9 mouse cellular contexts compared by ENCODE assay signal in genomic region chr13:92353956-92354355, GRCm38 (mm10). TPM values are rescaled to one million over a fixed set of nuclear protein-coding genes. Genes with fewer than 3 reads are reported as not detected.
DNase-seq lines count a peak whose midpoint lies in the region; ATAC-seq and TF ChIP-seq lines count a peak whose summit lies in the region.
"Had no signal": no experiment of that assay in that cellular context is flagged by ENCODE, and none has a peak within 500 bp of the region (broad histone marks: within the 10 kb centered on the region; RNA-seq: fewer than 3 reads in every experiment).

No protein-coding gene starts in this region.

- no peak for ATAC-seq in hindbrain, embryonic 15.5 days (ENCODE audit: low FRiP score, low read depth)

- peak overlapping the region; percentile 66 for H3K4me3 ChIP-seq in spleen, adult 2 months (ENCODE audit: extremely low read depth, insufficient read depth, insufficient read length)
- H3K4me3 ChIP-seq in hindbrain, embryonic 15.5 days: peak overlapping the region; percentile 62

- no peak for TF ChIP-seq POLR2A in spleen, adult 2 months (IDR thresholded peaks at IDR 0.05; ENCODE audit: low read depth, low read length)

- peak overlapping the region; percentile 31 for H3K9ac ChIP-seq in hindbrain, embryonic 15.5 days

- H3K36me3 ChIP-seq in spleen, adult 2 months (ENCODE audit: control insufficient read depth, insufficient read depth, low read length): peaks cover 3% of the 10 kb centered on the region; the same call in 1 of the 2 replicates
- H3K36me3 ChIP-seq in hindbrain, embryonic 15.5 days: peaks cover 3% of the 10 kb centered on the region; the same call in 1 of the 2 replicates

- H3K9me3 ChIP-seq in hindbrain, embryonic 15.5 days: no peaks in the 10 kb centered on the region

- TF ChIP-seq CTCF in spleen, adult 2 months (IDR thresholded peaks at IDR 0.05; ENCODE audit: extremely low read depth, insufficient read depth, insufficient read length, insufficient replicate concordance): no peak

- DNase-seq in spleen, adult 2 months (ENCODE audit: low read depth in 1 of 2, low spot score in 2 of 2): no peak
- no peak for DNase-seq in spleen, postnatal 36 days (ENCODE audit: low spot score in 2 of 2)
- peak; percentile 13 for DNase-seq in embryo, embryonic 11 days
- DNase-seq in mesoderm, embryonic 11.5 days (ENCODE audit: low read depth, low spot score): peak; percentile 3
- no peak for DNase-seq in ovary, adult 18-20 months (ENCODE audit: low spot score)
- DNase-seq in cerebellum, adult 9-10 months: no peak
- no peak for DNase-seq in layer of hippocampus, postnatal 25 days (ENCODE audit: extremely low spot score in 1 of 2, low spot score in 1 of 2)

- H3K27me3 ChIP-seq in spleen, adult 2 months (ENCODE audit: control insufficient read depth, insufficient read depth, low read length): no peaks in the 10 kb centered on the region
- no peaks in the 10 kb centered on the region for H3K27me3 ChIP-seq in hindbrain, embryonic 15.5 days

- 5% methylated on average over 4 of the region's 4 CpGs for WGBS in spleen, adult 2 months
- WGBS in hindbrain, embryonic 15.5 days: 15% methylated on average over 4 of the region's 4 CpGs

- H3K27ac ChIP-seq in spleen, adult 2 months (ENCODE audit: insufficient read depth, low read length): peak overlapping the region; percentile 67
- H3K27ac ChIP-seq in hindbrain, embryonic 15.5 days (replicated peaks): peak overlapping the region; percentile 88

- H3K4me1 ChIP-seq in spleen, adult 2 months (ENCODE audit: control insufficient read depth, insufficient read depth, insufficient read length): peaks cover 6% of the 10 kb centered on the region
- H3K4me1 ChIP-seq in hindbrain, embryonic 15.5 days (replicated peaks): peaks cover 22% of the 10 kb centered on the region

- H3K4me2 ChIP-seq in hindbrain, embryonic 15.5 days: peak overlapping the region; percentile 99

RNA-seq across cellular contexts. Expression of gene Dhfr, which starts 0.6 kb away (rescaled TPM):
- polyA plus RNA-seq in spleen, adult 2 months (2012; rRNA removed): 0.64 and 0.69 TPM in 2 replicates
- 5.3 and 5.9 TPM in 2 replicates for polyA plus RNA-seq in hindbrain, embryonic 15.5 days (2015; fragmentation: Nextera tagmentation; extraction: Ambion mirVana)
- 1 to 10 TPM; 1.3 to 1.8 TPM for total RNA-seq in layer of hippocampus, postnatal 25 days (2021)

RNA-seq across cellular contexts. Expression of gene Msh3, which starts 0.8 kb away (rescaled TPM):
- polyA plus RNA-seq in spleen, adult 2 months (2012; rRNA removed): 2.9 and 4.1 TPM in 2 replicates
- 21.8 and 22.0 TPM in 2 replicates for polyA plus RNA-seq in hindbrain, embryonic 15.5 days (2015; fragmentation: Nextera tagmentation; extraction: Ambion mirVana)
- 10 to 100 TPM; 20.8 to 26.5 TPM for total RNA-seq in layer of hippocampus, postnatal 25 days (2021)

RNA-seq across cellular contexts. Expression of gene Gm20379, which starts 48.2 kb away (rescaled TPM):
- polyA plus RNA-seq in spleen, adult 2 months (2012; rRNA removed): not detected in 2 replicates
- 0.74 and 0.88 TPM in 2 replicates for polyA plus RNA-seq in hindbrain, embryonic 15.5 days (2015; fragmentation: Nextera tagmentation; extraction: Ambion mirVana)
- total RNA-seq in layer of hippocampus, postnatal 25 days (2021): not detected
- total RNA-seq: heart, postnatal 10 days had no signal

Comparison
In these comparisons a context has a peak if more than half of its experiments do, and no peak if none do; other contexts are left out.
1. DNase-seq: peak in embryo, embryonic 11 days (single experiment) and mesoderm, embryonic 11.5 days (single experiment); none in spleen, adult 2 months (0 of 2), spleen, postnatal 36 days (0 of 2), ovary, adult 18-20 months (single experiment), cerebellum, adult 9-10 months (single experiment) and layer of hippocampus, postnatal 25 days (0 of 2).